Mouse (Mus musculus) hindlimb bud, embryonic 11.5 days (tissue): ENCODE measurements at regions not wholly inside any gene's neighbourhood (a gene's known extent, or its start where the extent isn't known, plus 50 kb on each side); places are given as distances from the start of the nearest gene placed in this dataset.
"Not testable (repeated sequence)": the region's sequence is repeated elsewhere in the genome, so short reads cannot be mapped to it uniquely, and the experiment has no call there.

Source experiments
- DNase-seq: peaks from one replicate; pipeline ENCODE4 v3.0.0-alpha.2; 2012; ENCODE audit warnings: low read depth, low spot score; ENCODE audit errors: extremely low spot score

- no peak for DNase-seq
Measured at GRCm38 (mm10) chr11:16638349-16638748, 113.7 kb upstream of the Egfr start.

- DNase-seq = no peak
Measured at GRCm38 (mm10) chr11:16649599-16649998, 102.4 kb upstream of the Egfr start.

DNA sequence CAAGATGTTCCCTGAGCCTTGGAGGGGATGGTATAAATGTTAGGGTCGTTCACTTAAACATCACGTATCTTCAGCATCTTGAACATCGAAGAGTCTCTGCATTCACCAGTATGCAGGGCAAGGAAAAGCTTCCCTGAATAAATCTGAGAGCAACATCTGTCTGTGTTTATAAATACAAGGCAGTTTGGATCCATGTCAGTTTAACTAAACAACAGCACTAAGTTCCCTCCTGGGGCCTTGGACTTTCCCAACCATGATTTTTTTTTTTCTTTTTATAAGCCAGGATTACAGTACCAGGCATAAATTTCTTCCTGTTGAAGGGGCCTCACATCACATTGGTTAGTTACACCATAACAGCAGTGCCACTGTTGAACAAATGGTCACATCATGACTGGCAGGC is 88.2 kb upstream of the Egfr start:
- no peak for DNase-seq

- DNase-seq = no peak
Measured at GRCm38 (mm10) chr11:16669453-16670251, 82.4 kb upstream of the Egfr start.

- no peak for DNase-seq
Measured at GRCm38 (mm10) chr11:16670282-16670681, 81.7 kb upstream of the Egfr start.

DNA sequence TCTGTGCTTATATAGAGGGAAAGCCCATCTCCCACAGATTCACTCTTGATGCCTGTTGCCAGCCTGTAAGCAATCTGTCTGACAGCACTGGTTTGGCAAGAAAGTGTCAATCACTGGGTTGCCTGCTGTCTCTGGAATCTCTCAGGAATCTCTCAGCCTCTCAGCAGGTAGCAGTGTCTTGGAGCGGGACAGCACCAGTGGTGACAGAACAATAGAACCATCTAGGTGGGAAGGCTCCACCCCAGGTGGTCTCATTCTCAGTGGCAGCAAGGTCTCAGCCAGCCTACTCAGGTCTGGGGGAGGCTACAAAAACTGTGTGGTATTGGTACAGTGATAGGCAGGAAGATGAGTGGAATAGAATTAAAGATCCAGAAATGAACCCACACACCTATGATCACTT is 76.1 kb upstream of the Egfr start:
- not testable (repeated sequence) for DNase-seq

- DNase-seq = no peak
Measured at GRCm38 (mm10) chr11:16683538-16683937, 68.5 kb upstream of the Egfr start.

GRCm38 (mm10) chr11:16695596-16695995 is 56.4 kb upstream of the Egfr start:
- DNase-seq = no peak

DNA sequence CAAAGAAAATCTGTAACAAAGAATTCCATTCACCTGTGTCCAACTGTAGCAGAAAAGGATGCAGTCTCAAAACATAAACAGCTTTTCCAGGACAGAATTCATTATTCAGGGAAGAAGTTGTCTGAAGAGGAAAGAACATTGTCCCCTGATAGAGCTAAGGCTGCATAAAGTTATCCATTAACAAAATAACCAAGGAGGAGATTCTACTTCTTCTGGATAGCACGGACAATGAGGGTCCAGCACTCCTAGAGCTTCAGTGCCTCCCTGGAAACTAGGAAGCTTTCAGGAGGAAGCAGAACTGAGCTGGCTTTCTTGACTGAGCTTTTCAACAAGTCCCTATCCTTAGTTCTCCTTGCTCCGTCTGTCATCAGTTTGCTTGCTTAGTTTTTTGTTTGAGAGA is 55.2 kb upstream of the Egfr start:
- DNase-seq = no peak

GRCm38 (mm10) chr11:16701826-16702225 is 50.2 kb upstream of the Egfr start:
- no peak for DNase-seq
